Mouse (Mus musculus) embryonic facial prominence, embryonic 10.5 days (tissue): ENCODE measurements around the gene Lyrm7. TPM values are rescaled to one million over a fixed set of nuclear protein-coding genes. Genes with fewer than 3 reads are reported as not detected.
"Not testable (repeated sequence)": the region's sequence is repeated elsewhere in the genome, so short reads cannot be mapped to it uniquely, and the experiment has no call there.

Experiments used
- DNase-seq: peaks from one replicate; pipeline ENCODE4 v3.0.0-alpha.2; 2017; ENCODE audit warnings: low spot score
- H3K27ac ChIP-seq: fragments of 300-500 bp; sonication (generic); replicated peaks from 2 replicates; pipeline ENCODE4 v1.5.1; 2016; ENCODE audit warnings: mild to moderate bottlenecking
- H3K27me3 ChIP-seq: fragments of 300-500 bp; sonication (generic); replicated peaks from 2 replicates; pipeline ENCODE4 v1.6.1; 2016; ENCODE audit warnings: low read depth, mild to moderate bottlenecking; ENCODE audit not compliant: poor library complexity, severe bottlenecking
- H3K36me3 ChIP-seq: fragments of 300-500 bp; sonication (generic); replicated peaks from 2 replicates; pipeline ENCODE4 v1.6.1; 2016; ENCODE audit warnings: mild to moderate bottlenecking, moderate library complexity
- H3K4me1 ChIP-seq: fragments of 300-500 bp; sonication (generic); 2 replicates; pipeline ENCODE4 v1.6.1; 2016
- H3K4me3 ChIP-seq: fragments of 300-500 bp; sonication (generic); 2 replicates; pipeline ENCODE4 v1.5.1; 2016; ENCODE audit warnings: mild to moderate bottlenecking, moderate library complexity
- H3K9me3 ChIP-seq: fragments of 300-500 bp; sonication (generic); 2 replicates; pipeline ENCODE4 v1.6.1; 2016; ENCODE audit warnings: mild to moderate bottlenecking
- WGBS: fragments of 180-500 bp; shearing (Covaris S2); methylation state at CpG from one replicate; pipeline ENCODE4 v1.1.7; 2016; 5-methylcytosine and 5-hydroxymethylcytosine counted together
- polyA plus RNA-seq: library from polyadenylated mRNA; unstranded; fragments of >200 nt; fragmentation: Nextera tagmentation; extraction: Ambion mirVana; gene quantifications from 2 replicates; pipeline ENCODE4 v1.2.1, GENCODE M21; 2016

Gene Lyrm7
- polyA plus RNA-seq, 1 experiment from 2014 or later, result 6.7 TPM

DNA sequence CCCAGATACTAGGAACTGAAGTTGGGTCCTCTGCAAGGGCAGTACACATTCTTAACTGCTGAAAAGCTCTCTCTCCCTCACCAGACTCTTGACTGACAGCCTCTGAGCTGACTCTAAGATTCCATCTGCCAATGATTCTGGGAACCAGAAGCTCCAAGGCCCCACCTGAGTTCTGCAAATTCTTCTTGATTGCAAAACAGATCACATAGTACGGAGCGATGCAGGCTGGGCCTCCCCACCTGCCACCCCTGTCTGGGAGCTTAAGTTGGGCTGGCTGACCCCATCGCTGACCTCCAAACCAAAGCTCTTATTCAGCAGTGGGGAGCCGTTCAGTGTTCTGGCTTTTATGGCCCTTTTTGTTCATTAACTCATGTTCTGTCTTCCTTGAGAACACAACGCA lies 36.8 kb upstream of the Lyrm7 start:
- 67% methylated on average over 5 of the region's 5 CpGs for WGBS
- no peak for DNase-seq
- H3K9me3 ChIP-seq, result no peaks in the 10 kb centered on the region
- H3K27ac ChIP-seq, result no peak overlapping the region
- H3K4me3 ChIP-seq, result no peak overlapping the region
- peaks cover 6% of the 10 kb centered on the region for H3K4me1 ChIP-seq
- no peaks in the 10 kb centered on the region; the same call in 1 of the 2 replicates for H3K27me3 ChIP-seq
- no peaks in the 10 kb centered on the region for H3K36me3 ChIP-seq

DNA sequence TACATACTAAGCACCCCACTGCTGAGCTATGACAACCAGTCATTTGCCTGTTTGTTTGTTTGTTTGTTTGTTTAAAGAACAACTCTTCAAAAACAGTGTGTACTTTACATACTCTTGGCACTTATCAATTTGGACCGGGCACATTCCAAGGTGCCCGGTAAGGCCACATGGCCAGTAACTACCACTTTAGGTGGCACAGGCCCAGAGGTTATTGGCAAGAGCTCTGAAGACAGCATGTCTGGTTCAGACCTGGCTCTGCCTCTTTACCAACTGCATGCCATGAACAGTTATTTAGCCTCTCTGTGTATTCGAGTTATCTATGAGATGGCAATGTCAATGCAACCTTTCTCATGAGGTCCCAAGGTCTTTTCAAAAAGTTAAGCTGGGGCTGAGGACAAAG lies 35.9 kb upstream of the Lyrm7 start:
- H3K9me3 ChIP-seq, H3K27me3 ChIP-seq, H3K36me3 ChIP-seq, H3K4me1 ChIP-seq, DNase-seq, H3K27ac ChIP-seq, H3K4me3 ChIP-seq: not testable (repeated sequence)
- 90% methylated on average over 3 of the region's 3 CpGs for WGBS

DNA sequence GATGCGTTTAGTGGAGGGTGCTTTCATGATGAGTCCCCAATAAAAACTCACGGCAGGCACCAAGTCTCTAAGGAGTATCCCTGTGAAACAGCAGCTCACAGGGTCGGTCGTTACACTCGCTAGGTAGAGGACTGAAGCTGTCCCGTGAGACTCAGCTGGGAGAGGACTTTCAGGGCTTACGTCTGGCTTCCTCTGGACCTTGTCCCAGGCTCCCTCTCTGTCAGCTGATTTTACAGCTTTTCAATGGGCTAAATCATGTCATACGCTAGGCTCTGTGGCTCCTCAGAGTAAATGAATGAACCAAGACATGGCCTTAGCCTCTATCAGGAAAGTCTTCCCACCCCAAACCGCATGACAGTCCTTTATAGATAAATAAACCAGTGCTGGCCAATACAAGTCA lies 33.9 kb upstream of the Lyrm7 start:
- Histone ChIP-seq H3K27me3 (no peaks in the 10 kb centered on the region), H3K27ac (no peak overlapping the region), H3K9me3 (no peaks in the 10 kb centered on the region), H3K4me3 (no peak overlapping the region), H3K4me1 (peaks cover 6% of the 10 kb centered on the region; the same call in 1 of the 2 replicates), H3K36me3 (no peaks in the 10 kb centered on the region)
- no peak for DNase-seq
- WGBS, result 73% methylated on average over 9 of the region's 9 CpGs

DNA sequence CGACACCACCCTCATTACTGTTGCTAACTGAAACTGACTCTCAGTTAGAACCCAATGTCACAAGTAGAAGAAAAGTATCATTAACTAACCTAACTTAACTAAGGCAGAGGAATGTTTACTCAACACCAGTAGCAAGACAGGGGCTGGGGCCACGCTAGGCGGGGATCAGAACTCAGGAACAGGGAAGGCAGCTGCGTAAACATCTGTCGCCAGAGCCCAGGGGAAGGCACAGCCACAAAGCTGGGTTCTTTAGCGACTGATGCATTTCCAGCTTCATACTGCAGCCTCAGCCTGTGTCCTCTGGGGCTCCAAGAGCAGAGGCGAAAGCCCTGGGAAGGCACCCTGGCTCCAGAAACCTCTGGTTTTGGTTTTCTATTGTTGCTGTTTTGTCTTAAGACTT lies 31.4 kb upstream of the Lyrm7 start:
- Histone ChIP-seq H3K36me3 (no peaks in the 10 kb centered on the region), H3K9me3 (no peaks in the 10 kb centered on the region), H3K4me3 (no peak overlapping the region), H3K4me1 (peaks cover 3% of the 10 kb centered on the region; the same call in 1 of the 2 replicates), H3K27me3 (no peaks in the 10 kb centered on the region), H3K27ac (no peak overlapping the region)
- WGBS, result 52% methylated on average over 7 of the region's 7 CpGs
- DNase-seq, result no peak

DNA sequence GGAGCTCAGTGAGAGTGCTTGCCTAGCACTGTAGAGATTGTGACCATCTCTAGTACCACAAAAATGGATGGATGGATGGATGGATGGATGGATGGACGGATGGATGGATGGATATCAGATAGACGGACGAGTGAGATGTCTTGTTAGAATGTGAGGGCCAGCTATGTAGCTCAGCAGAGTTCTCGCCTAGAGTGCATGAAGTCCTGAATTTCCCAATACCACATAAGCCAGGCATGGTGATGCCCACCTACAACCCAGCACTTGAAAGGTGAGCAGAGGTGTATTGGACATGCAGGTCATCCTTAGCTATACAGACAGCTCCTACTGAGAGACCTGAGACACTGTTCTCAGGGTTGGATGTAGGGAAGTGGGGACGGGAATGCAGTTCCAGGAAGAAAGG lies 30.6 kb upstream of the Lyrm7 start:
- Histone ChIP-seq H3K27ac (no peak overlapping the region), H3K4me1 (peaks cover 3% of the 10 kb centered on the region; the same call in 1 of the 2 replicates), H3K27me3 (no peaks in the 10 kb centered on the region), H3K4me3 (no peak overlapping the region), H3K36me3 (no peaks in the 10 kb centered on the region), H3K9me3 (no peaks in the 10 kb centered on the region)
- 87% methylated on average over 5 of the region's 5 CpGs for WGBS
- DNase-seq, result no peak

DNA sequence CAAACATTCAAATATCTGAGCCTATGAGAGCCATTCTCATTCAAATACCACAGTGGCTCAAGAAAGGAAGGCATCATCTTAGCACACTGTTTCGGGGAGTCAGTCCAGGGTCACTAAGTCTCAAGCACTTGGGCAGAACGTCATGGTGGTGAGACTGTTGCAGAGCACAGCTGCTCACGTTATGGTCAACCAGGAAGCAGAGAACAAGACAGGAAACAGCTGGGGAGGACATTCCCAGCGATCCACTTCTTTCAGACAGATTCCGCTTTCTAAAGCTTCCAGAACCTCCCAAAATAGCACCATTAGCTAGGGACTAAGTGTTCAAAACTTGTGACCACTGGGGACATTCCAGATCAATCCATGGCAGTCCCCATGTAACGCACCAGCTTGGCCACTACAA lies 27.2 kb upstream of the Lyrm7 start:
- no peak for DNase-seq
- 82% methylated on average over 6 of the region's 6 CpGs for WGBS
- no peaks in the 10 kb centered on the region for H3K36me3 ChIP-seq
- no peaks in the 10 kb centered on the region for H3K9me3 ChIP-seq
- no peak overlapping the region for H3K27ac ChIP-seq
- H3K4me3 ChIP-seq, result no peak overlapping the region
- H3K4me1 ChIP-seq, result peaks cover 17% of the 10 kb centered on the region
- H3K27me3 ChIP-seq, result no peaks in the 10 kb centered on the region

DNA sequence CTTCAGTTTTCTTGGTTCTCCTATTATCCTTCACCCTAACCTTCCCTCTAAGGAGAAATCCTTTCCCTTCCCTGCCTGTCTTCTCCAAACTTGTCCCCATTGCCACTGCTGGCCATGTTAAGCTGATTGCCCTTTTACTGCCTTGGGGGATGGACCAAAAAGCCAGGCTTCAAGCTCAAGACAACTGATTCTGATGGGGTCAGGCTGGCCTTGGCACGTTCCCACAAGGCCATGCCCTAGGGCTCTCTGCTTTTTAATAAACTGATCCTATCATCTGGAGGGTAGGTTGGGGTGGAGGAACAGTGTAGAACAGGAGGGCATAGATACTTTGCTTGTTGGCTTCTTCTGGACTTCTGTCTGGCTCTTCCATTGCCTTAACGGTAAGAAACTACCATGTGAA lies 24.7 kb upstream of the Lyrm7 start:
- no peaks in the 10 kb centered on the region for H3K9me3 ChIP-seq
- no peaks in the 10 kb centered on the region for H3K27me3 ChIP-seq
- H3K4me1 ChIP-seq, result peaks cover 24% of the 10 kb centered on the region
- peak overlapping the region; percentile 26; the same call in 1 of the 2 replicates for H3K27ac ChIP-seq
- no peak overlapping the region for H3K4me3 ChIP-seq
- 80% methylated on average over 2 of the region's 2 CpGs for WGBS
- no peak for DNase-seq
- no peaks in the 10 kb centered on the region for H3K36me3 ChIP-seq

DNA sequence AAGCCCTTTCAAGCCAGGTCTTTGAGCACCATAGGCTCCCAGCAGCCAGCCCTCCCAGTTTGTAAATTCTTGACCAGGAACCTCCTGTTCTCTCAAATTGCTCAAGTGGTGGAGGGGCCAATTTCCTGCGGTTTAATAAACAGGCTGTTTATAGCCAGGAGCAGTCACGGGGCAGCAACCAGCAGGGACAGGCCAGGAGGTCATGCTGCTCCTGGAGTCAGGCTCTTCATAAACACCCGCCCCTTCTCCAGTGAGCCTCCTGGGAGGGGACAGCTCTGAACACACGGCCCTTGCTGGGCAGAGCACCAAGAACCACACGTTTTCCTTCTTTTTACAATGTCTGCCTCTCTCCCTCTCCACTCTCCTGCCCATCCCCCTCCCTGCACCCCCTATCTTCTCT lies 24.2 kb upstream of the Lyrm7 start:
- H3K4me1 ChIP-seq, result peaks cover 24% of the 10 kb centered on the region
- H3K27ac ChIP-seq, result peak overlapping the region; percentile 26; the same call in 1 of the 2 replicates
- H3K27me3 ChIP-seq, result no peaks in the 10 kb centered on the region
- WGBS, result 17% methylated on average over 5 of the region's 5 CpGs
- H3K9me3 ChIP-seq, result no peaks in the 10 kb centered on the region
- no peaks in the 10 kb centered on the region for H3K36me3 ChIP-seq
- H3K4me3 ChIP-seq, result no peak overlapping the region
- peak; percentile 21 for DNase-seq

DNA sequence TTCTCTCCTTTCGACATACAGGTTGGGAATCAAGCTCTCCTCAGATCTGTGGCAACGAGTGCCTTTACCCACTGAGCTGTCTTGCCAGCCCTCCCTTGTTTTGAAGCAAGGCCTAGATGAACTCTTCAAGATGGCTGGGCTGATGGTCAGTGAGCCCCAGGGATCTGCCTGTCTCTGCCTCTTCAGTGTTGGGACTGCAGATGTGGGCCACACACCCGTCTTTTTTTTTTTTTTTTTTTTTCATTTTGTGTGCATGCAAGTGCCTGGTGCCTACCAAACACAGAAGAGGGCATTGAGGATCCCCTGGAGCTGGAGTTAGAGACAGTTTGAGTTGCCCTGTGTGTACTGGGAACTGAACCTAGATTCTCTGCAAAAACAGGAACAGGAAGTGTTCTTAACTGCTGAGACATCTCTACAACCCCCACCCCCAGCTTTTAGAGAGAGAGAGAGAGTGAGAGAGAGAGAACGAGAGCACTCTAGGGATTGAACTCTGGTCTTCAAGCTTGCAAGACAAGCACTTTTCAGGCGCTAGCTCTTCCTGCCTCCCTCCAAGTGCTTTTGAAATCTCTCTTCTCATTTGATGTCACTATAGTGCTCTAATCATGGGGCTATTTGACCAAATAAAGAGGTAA lies 23.6 kb upstream of the Lyrm7 start:
- Histone ChIP-seq H3K27me3 (no peaks in the 10 kb centered on the region), H3K36me3 (no peaks in the 10 kb centered on the region), H3K27ac (peak overlapping the region; percentile 26; the same call in 1 of the 2 replicates), H3K4me1 (peaks cover 24% of the 10 kb centered on the region), H3K9me3 (no peaks in the 10 kb centered on the region), H3K4me3 (no peak overlapping the region)
- no peak for DNase-seq
- 68% methylated on average over 5 of the region's 5 CpGs for WGBS

DNA sequence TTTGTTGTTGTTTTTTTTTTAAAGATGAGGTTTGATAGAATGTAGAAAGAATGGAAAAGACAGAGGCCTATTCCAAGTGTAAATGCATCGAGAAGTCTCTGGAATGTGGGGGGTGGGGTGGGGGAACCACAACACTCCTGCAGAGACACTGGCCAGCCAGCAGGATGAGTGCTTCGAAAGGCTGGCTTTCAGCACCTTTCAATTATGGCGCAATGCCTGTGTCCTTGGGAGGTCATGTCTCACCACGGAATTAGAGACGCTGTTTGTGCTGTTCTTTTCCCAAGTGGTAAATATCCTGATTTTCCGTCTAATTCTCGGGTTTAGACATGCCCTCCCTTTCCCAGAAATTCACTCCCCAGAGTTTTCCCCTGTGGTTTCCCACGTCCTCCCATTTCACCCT lies 22.0 kb upstream of the Lyrm7 start:
- Histone ChIP-seq H3K27ac (no peak overlapping the region), H3K9me3 (no peaks in the 10 kb centered on the region), H3K4me3 (no peak overlapping the region), H3K36me3 (no peaks in the 10 kb centered on the region), H3K27me3 (no peaks in the 10 kb centered on the region), H3K4me1 (peaks cover 24% of the 10 kb centered on the region)
- 41% methylated on average over 8 of the region's 8 CpGs for WGBS
- no peak for DNase-seq

DNA sequence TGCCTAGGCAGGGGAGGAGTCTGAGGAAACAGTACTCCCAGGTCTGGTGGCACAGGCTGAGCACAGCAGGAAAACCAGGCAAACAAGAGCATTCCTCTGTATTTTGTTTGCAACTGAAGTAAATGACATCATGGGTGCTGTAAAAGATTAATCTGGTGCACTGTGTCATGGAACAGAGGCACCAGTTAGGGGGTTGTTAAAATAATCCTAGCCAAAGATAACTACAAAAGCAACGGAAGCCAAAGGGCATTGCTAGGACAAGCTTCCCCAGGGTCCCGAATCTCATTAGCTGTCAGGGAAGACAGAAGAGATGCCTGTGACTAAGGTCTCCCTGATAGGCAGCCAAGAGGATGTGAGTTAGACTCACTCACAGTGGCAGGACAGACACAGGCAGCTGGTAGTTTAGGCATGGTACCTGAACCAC lies 20.3 kb upstream of the Lyrm7 start:
- WGBS, result 14% methylated on average over 2 of the region's 2 CpGs

DNA sequence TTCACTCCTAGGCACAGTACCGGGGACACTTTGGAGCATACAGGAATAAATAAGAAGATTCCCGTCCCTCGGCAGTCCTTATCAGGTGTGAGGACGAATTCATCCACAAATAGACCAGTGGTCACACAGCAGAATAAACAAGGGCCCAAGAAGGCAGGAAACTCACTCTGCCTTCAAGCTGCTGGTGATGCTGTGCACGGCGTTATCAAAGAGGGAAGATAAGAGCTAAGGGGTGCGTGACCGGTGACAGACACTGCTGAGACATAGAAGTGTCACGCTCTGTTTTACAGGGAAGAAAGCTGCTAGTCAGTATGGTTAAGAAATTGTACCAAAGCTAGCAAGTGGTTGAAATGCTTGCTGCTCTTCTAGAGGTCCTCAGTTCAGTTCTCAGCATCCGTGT lies 19.2 kb upstream of the Lyrm7 start:
- DNase-seq, result no peak
- 81% methylated on average over 10 of the region's 10 CpGs for whole genome bisulfite sequencing
- Histone ChIP-seq H3K27me3 (no peaks in the 10 kb centered on the region), H3K27ac (no peak overlapping the region), H3K36me3 (peaks cover 7% of the 10 kb centered on the region; the same call in 1 of the 2 replicates), H3K4me1 (peaks cover 17% of the 10 kb centered on the region), H3K9me3 (no peaks in the 10 kb centered on the region), H3K4me3 (no peak overlapping the region)

More for the DNA sequence above, 20.3 kb upstream of the Lyrm7 start:
- Histone ChIP-seq H3K36me3 (0 out of 2 replicates have a peak, but pooled peaks cover under 1% of the 10 kb centered on the region), H3K4me3 (no peak overlapping the region), H3K27me3 (no peaks in the 10 kb centered on the region), H3K27ac (no peak overlapping the region), H3K9me3 (no peaks in the 10 kb centered on the region), H3K4me1 (peaks cover 24% of the 10 kb centered on the region)
- no peak for DNase-seq

DNA sequence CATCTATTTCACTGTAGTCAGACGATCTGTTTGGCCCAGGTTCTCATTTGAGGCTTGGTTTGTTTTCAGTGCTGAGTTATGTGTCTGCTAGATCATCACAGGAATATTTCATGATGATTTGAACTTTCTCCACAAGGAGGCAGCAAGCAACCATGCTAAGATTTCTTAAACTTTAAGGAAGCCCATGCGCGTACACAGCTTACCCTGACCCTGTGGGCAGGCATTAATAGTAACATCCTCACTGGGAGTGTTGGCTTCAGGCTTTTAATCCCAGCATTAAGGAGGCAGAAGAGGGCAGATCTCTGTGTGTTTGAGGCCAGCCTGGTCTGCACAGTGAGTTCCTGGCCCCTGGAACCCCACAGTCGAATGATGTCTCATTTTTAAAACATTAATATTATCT lies 18.7 kb upstream of the Lyrm7 start:
- H3K4me3 ChIP-seq, result no peak overlapping the region
- H3K27ac ChIP-seq, result no peak overlapping the region
- WGBS, result 44% methylated on average over 4 of the region's 4 CpGs
- H3K36me3 ChIP-seq, result peaks cover 12% of the 10 kb centered on the region
- H3K4me1 ChIP-seq, result peaks cover 12% of the 10 kb centered on the region
- no peaks in the 10 kb centered on the region for H3K27me3 ChIP-seq
- no peaks in the 10 kb centered on the region for H3K9me3 ChIP-seq
- DNase-seq, result no peak
